Mouse (Mus musculus): ENCODE data around the gene Fam193a.

DNA sequence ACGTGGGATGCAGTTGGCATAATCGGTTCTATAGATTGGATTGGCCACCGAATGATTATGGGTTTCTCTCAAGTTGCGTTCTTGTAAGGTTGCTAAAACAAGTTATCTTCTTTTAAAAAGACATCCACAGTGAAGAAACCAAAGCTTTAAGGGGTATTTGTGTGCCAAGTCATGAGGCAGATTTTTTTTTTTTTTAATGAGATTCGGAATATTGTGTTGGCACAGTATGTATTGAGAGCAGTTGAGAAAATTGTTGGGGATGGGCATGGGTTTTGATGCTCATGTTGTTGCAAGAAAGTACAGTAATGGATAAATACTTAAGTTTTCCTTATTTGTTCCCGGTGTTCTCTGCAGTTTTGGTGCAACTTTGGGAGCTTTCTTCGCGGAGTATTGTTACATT lies 1.1 kb downstream of the Fam193a start:
- TF ChIP-seq GATA1 (IDR thresholded peaks at IDR 0.05; ENCODE audit: low read length) (no peak), TAL1 (IDR thresholded peaks at IDR 0.05; ENCODE audit: low read length) (no peak)

Measured in erythroblast, embryonic 14.5 days (primary cell).